Mouse (Mus musculus): ENCODE measurements around the gene Taok3.

Gene Taok3

GRCm38 (mm10) chr5:117185673-117186072 is 65.7 kb downstream of the Taok3 start:
- peak; percentile 76 to 77 for DNase-seq

- DNase-seq = no peak
Measured at GRCm38 (mm10) chr5:117192061-117192460, 72.1 kb downstream of the Taok3 start.

- DNase-seq = no peak
Measured at GRCm38 (mm10) chr5:117193748-117194147, 73.8 kb downstream of the Taok3 start.

- DNase-seq = no peak
Measured at GRCm38 (mm10) chr5:117194672-117195071, 74.7 kb downstream of the Taok3 start.

- DNase-seq = no peak
Measured at GRCm38 (mm10) chr5:117196551-117196950, 76.6 kb downstream of the Taok3 start.

- DNase-seq = peak; percentile 32 to 38
Measured at GRCm38 (mm10) chr5:117198390-117198789, 78.5 kb downstream of the Taok3 start.

GRCm38 (mm10) chr5:117207286-117207685 is 87.4 kb downstream of the Taok3 start:
- DNase-seq = no peak

GRCm38 (mm10) chr5:117214016-117214415 is 94.1 kb downstream of the Taok3 start:
- no peak for DNase-seq

- no peak for DNase-seq
Measured at GRCm38 (mm10) chr5:117231059-117231458, 111.1 kb downstream of the Taok3 start.

- DNase-seq = no peak
Measured at GRCm38 (mm10) chr5:117236540-117236939, 116.6 kb downstream of the Taok3 start.

- DNase-seq = no peak
Measured at GRCm38 (mm10) chr5:117239106-117239505, 119.2 kb downstream of the Taok3 start.

GRCm38 (mm10) chr5:117240321-117240731 is 120.4 kb downstream of the Taok3 start:
- no peak for DNase-seq

GRCm38 (mm10) chr5:117240761-117241322 is 120.9 kb downstream of the Taok3 start:
- DNase-seq = no peak

- no peak for DNase-seq
Measured at GRCm38 (mm10) chr5:117241935-117242531, 122.1 kb downstream of the Taok3 start.

GRCm38 (mm10) chr5:117242671-117243478 is 122.9 kb downstream of the Taok3 start:
- DNase-seq = no peak

GRCm38 (mm10) chr5:117245170-117245569 is 125.2 kb downstream of the Taok3 start:
- DNase-seq = no peak

- no peak for DNase-seq
Measured at GRCm38 (mm10) chr5:117248351-117248750, 128.4 kb downstream of the Taok3 start.

GRCm38 (mm10) chr5:117250796-117251195 is 130.9 kb downstream of the Taok3 start:
- no peak for DNase-seq

GRCm38 (mm10) chr5:117251763-117252162 is 131.8 kb downstream of the Taok3 start:
- DNase-seq = no peak

- DNase-seq = no peak
Measured at GRCm38 (mm10) chr5:117258276-117258675, 138.3 kb downstream of the Taok3 start.

GRCm38 (mm10) chr5:117263566-117263965 is 143.6 kb downstream of the Taok3 start:
- DNase-seq = no peak

- no peak for DNase-seq
Measured at GRCm38 (mm10) chr5:117264701-117265100, 144.8 kb downstream of the Taok3 start.

- no peak for DNase-seq
Measured at GRCm38 (mm10) chr5:117267913-117268312, 148.0 kb downstream of the Taok3 start.

GRCm38 (mm10) chr5:117268749-117269148 is 148.8 kb downstream of the Taok3 start:
- DNase-seq = no peak
